Mouse (Mus musculus) MEL (cell line): ENCODE data around the gene Gprc5d. TPM values are rescaled to one million over a fixed set of nuclear protein-coding genes. Genes with fewer than 3 reads are reported as not detected.

Experiments used
- DNase-seq: peaks from one replicate; pipeline ENCODE4 v3.0.0; 2011; ENCODE audit warnings: low read depth, low spot score
- H3K27ac ChIP-seq: 2 replicates; pipeline ENCODE4 v1.5.1; 2012; ENCODE audit warnings: low read depth, mild to moderate bottlenecking, control low read depth, low read length, moderate library complexity; ENCODE audit not compliant: control insufficient read depth
- H3K27me3 ChIP-seq, 2 experiments: fragments of 150-350 bp in 1 of 2; sonication (generic) in 1 of 2; 2 replicates each; pipeline ENCODE4 v1.6.1; 2012; ENCODE audit warnings: low read length in 2 of 2, mild to moderate bottlenecking in 2 of 2, improper control_type of control experiment in 1 of 2, moderate library complexity in 1 of 2; ENCODE audit not compliant: insufficient read depth in 2 of 2, control insufficient read depth in 1 of 2
- H3K36me3 ChIP-seq, 2 experiments: 2 replicates each; pipeline ENCODE4 v1.6.1; 2012 to 2014; ENCODE audit warnings: low read length in 2 of 2, improper control_type of control experiment in 1 of 2, inconsistent platforms in 1 of 2, mild to moderate bottlenecking in 1 of 2; ENCODE audit not compliant: insufficient read depth in 2 of 2, control insufficient read depth in 1 of 2
- H3K4me1 ChIP-seq, 2 experiments: fragments of 150-350 bp in 1 of 2; sonication (generic) in 1 of 2; 2 replicates each; pipeline ENCODE4 v1.6.1; 2012; ENCODE audit warnings: low read length in 2 of 2, improper control_type of control experiment in 1 of 2, mild to moderate bottlenecking in 1 of 2; ENCODE audit not compliant: insufficient read depth in 2 of 2, control insufficient read depth in 1 of 2
- H3K4me3 ChIP-seq, 2 experiments: fragments of 150-350 bp in 1 of 2; sonication (generic) in 1 of 2; 2 replicates each; pipeline ENCODE4 v1.5.1; 2012; ENCODE audit warnings: low read depth in 2 of 2, low read length in 2 of 2, mild to moderate bottlenecking in 2 of 2, moderate library complexity in 2 of 2, control low read depth in 1 of 2, improper control_type of control experiment in 1 of 2; ENCODE audit not compliant: control insufficient read depth in 1 of 2, insufficient read depth in 1 of 2
- H3K79me2 ChIP-seq: 2 replicates; pipeline ENCODE4 v1.6.1; 2012; ENCODE audit warnings: mild to moderate bottlenecking, low read length, moderate library complexity; ENCODE audit not compliant: control insufficient read depth, poor library complexity, insufficient read depth
- H3K9ac ChIP-seq: 2 replicates; pipeline ENCODE4 v1.6.1; 2012; ENCODE audit warnings: low read depth, mild to moderate bottlenecking, control low read depth, low read length, moderate library complexity; ENCODE audit not compliant: control insufficient read depth, poor library complexity, severe bottlenecking
- H3K9me3 ChIP-seq: fragments of 150-350 bp; sonication (generic); replicated peaks from 2 replicates; pipeline ENCODE4 v1.6.1; 2012; ENCODE audit warnings: mild to moderate bottlenecking, low read length, improper control_type of control experiment, moderate library complexity; ENCODE audit not compliant: insufficient read depth
- BHLHE40 ChIP-seq: IDR thresholded peaks from 2 replicates; pipeline ENCODE4 v1.6.1; 2012; ENCODE audit warnings: low read depth, mild to moderate bottlenecking, inconsistent platforms, low read length, improper control_type of control experiment, borderline replicate concordance
- CHD1 ChIP-seq: IDR thresholded peaks from 2 replicates; pipeline ENCODE4 v1.6.1; 2012; ENCODE audit warnings: low read depth, mild to moderate bottlenecking, inconsistent platforms, low read length, improper control_type of control experiment
- CTCF ChIP-seq, 3 experiments: IDR thresholded peaks in 2 of 3; conservative IDR thresholded peaks in 1 of 3; 2 replicates each; pipeline ENCODE4 v1.5.1; 2011 to 2012; ENCODE audit warnings: low read length in 3 of 3, low read depth in 2 of 3, mild to moderate bottlenecking in 2 of 3, improper control_type of control experiment in 1 of 3, inconsistent platforms in 1 of 3, mixed read lengths in 1 of 3, moderate library complexity in 1 of 3; ENCODE audit not compliant: control insufficient read depth in 1 of 3, insufficient read depth in 1 of 3, poor library complexity in 1 of 3, severe bottlenecking in 1 of 3
- E2F4 ChIP-seq: IDR thresholded peaks from 2 replicates; pipeline ENCODE4 v1.6.1; 2011; ENCODE audit warnings: low read depth, low read length, improper control_type of control experiment, borderline replicate concordance
- ELF1 ChIP-seq: IDR thresholded peaks from 2 replicates; pipeline ENCODE4 v1.6.1; 2014; ENCODE audit warnings: low read depth, mild to moderate bottlenecking, inconsistent platforms, low read length, improper control_type of control experiment, moderate library complexity
- GABPA ChIP-seq: IDR thresholded peaks from 2 replicates; pipeline ENCODE4 v1.6.1; 2012; ENCODE audit warnings: low read depth, mild to moderate bottlenecking, inconsistent platforms, low read length, improper control_type of control experiment, moderate library complexity
- GATA1 ChIP-seq: IDR thresholded peaks from 2 replicates; pipeline ENCODE4 v1.6.1; 2011; ENCODE audit warnings: low read depth, low read length, improper control_type of control experiment
- HCFC1 ChIP-seq: IDR thresholded peaks from 2 replicates; pipeline ENCODE4 v1.6.1; 2012; ENCODE audit warnings: low read depth, mild to moderate bottlenecking, inconsistent platforms, low read length, improper control_type of control experiment, moderate library complexity
- JUND ChIP-seq: IDR thresholded peaks from 2 replicates; pipeline ENCODE4 v1.6.1; 2011; ENCODE audit warnings: low read depth, mild to moderate bottlenecking, improper control_type of control experiment, low read length
- MAFK ChIP-seq: IDR thresholded peaks from 2 replicates; pipeline ENCODE4 v1.6.1; 2011; ENCODE audit warnings: low read depth, mild to moderate bottlenecking, low read length, improper control_type of control experiment, borderline replicate concordance
- MAZ ChIP-seq: IDR thresholded peaks from 2 replicates; pipeline ENCODE4 v1.6.1; 2012; ENCODE audit warnings: low read depth, mild to moderate bottlenecking, inconsistent platforms, low read length, improper control_type of control experiment
- MEF2A ChIP-seq: IDR thresholded peaks from 2 replicates; pipeline ENCODE4 v1.6.1; 2014; ENCODE audit warnings: low read depth, mild to moderate bottlenecking, inconsistent platforms, low read length, improper control_type of control experiment; ENCODE audit not compliant: poor library complexity, insufficient replicate concordance, severe bottlenecking; ENCODE audit errors: extremely low read depth
- NELFE ChIP-seq: IDR thresholded peaks from 2 replicates; pipeline ENCODE4 v1.6.1; 2011; ENCODE audit warnings: low read depth, low read length, improper control_type of control experiment
- NRF1 ChIP-seq: IDR thresholded peaks from 2 replicates; pipeline ENCODE4 v1.6.1; 2014; ENCODE audit warnings: low read depth, mild to moderate bottlenecking, inconsistent platforms, low read length, improper control_type of control experiment, moderate library complexity; ENCODE audit not compliant: poor library complexity, insufficient read depth, severe bottlenecking
- POLR2AphosphoS2 ChIP-seq: IDR thresholded peaks from 2 replicates; pipeline ENCODE4 v1.6.1; 2011; ENCODE audit warnings: low read length, improper control_type of control experiment
- RCOR1 ChIP-seq: IDR thresholded peaks from 2 replicates; pipeline ENCODE4 v1.6.1; 2012; ENCODE audit warnings: low read depth, mild to moderate bottlenecking, inconsistent platforms, low read length, improper control_type of control experiment
- SIN3A ChIP-seq: IDR thresholded peaks from 2 replicates; pipeline ENCODE4 v1.6.1; 2012; ENCODE audit warnings: low read length, improper control_type of control experiment, inconsistent platforms
- TAL1 ChIP-seq: IDR thresholded peaks from 2 replicates; pipeline ENCODE4 v1.6.1; 2012; ENCODE audit warnings: mild to moderate bottlenecking, inconsistent platforms, low read length, moderate library complexity, mixed read lengths
- TBP ChIP-seq: IDR thresholded peaks from 2 replicates; pipeline ENCODE4 v1.8.0; 2011; ENCODE audit warnings: low read depth, low read length, improper control_type of control experiment
- TCF12 ChIP-seq: IDR thresholded peaks from 2 replicates; pipeline ENCODE4 v1.6.1; 2014; ENCODE audit warnings: low read depth, mild to moderate bottlenecking, inconsistent platforms, low read length, improper control_type of control experiment, moderate library complexity
- UBTF ChIP-seq: IDR thresholded peaks from 2 replicates; pipeline ENCODE4 v1.6.1; 2012; ENCODE audit warnings: low read depth, mild to moderate bottlenecking, inconsistent platforms, low read length, improper control_type of control experiment, moderate library complexity, borderline replicate concordance; ENCODE audit not compliant: insufficient read depth
- USF1 ChIP-seq: IDR thresholded peaks from 2 replicates; pipeline ENCODE4 v1.6.1; 2014; ENCODE audit warnings: low read depth, mild to moderate bottlenecking, inconsistent platforms, low read length, improper control_type of control experiment, moderate library complexity
- ZC3H11A ChIP-seq: IDR thresholded peaks from 2 replicates; pipeline ENCODE4 v1.6.1; 2012; ENCODE audit warnings: low read depth, mild to moderate bottlenecking, inconsistent platforms, low read length, improper control_type of control experiment
- ZKSCAN1 ChIP-seq: IDR thresholded peaks from 2 replicates; pipeline ENCODE4 v1.6.1; 2012; ENCODE audit warnings: low read depth, mild to moderate bottlenecking, inconsistent platforms, low read length, improper control_type of control experiment, moderate library complexity
- polyA plus RNA-seq, 2 experiments: library from polyadenylated mRNA; stranded (reverse) in 1 of 2; unstranded in 1 of 2; fragments of >175 nt in 1 of 2; fragments of >200 nt in 1 of 2; gene quantifications; 2 replicates each; pipeline versions ENCODE4 v1.2.1 to v1.2.4; 2012; ENCODE audit warnings: low replicate concordance in 2 of 2, low read depth in 1 of 2; ENCODE audit not compliant: insufficient read length in 2 of 2, insufficient read depth in 1 of 2, missing spikeins in 1 of 2
- total RNA-seq: library from RNA; depleted of rRNA; stranded (reverse); fragments of 300-350 nt; gene quantifications from 2 replicates; pipeline ENCODE4 v1.2.3, GENCODE M21; 2012

Gprc5d gene
- total and polyA plus RNA-seq, 3 experiments, result not detected

- H3K4me1 ChIP-seq, result no peaks in the 10 kb centered on the region
- H3K9ac ChIP-seq, result no peak overlapping the region
- no peak overlapping the region for H3K27ac ChIP-seq
- no peak overlapping the region for H3K4me3 ChIP-seq
- no peaks in the 10 kb centered on the region for H3K9me3 ChIP-seq
- no peaks in the 10 kb centered on the region for H3K79me2 ChIP-seq
- TF ChIP-seq CTCF (IDR thresholded peaks at IDR 0.05 in 2 of 3, conservative IDR thresholded peaks at IDR 0.05 in 1 of 3; ENCODE audit: control insufficient read depth in 1 of 3, insufficient read depth in 1 of 3, low read depth in 2 of 3, low read length in 3 of 3, poor library complexity in 1 of 3, severe bottlenecking in 1 of 3), result no peak
- TF ChIP-seq TBP, result no peak
- TF ChIP-seq RCOR1, result no peak
- no peak for TF ChIP-seq ZC3H11A
- no peak for TF ChIP-seq NRF1
- no peak for TF ChIP-seq MEF2A
- TF ChIP-seq HCFC1, result no peak
- no peak for TF ChIP-seq E2F4
- no peak for DNase-seq
- no peaks in the 10 kb centered on the region; a peak in 2 of 4 replicates for H3K27me3 ChIP-seq
- H3K36me3 ChIP-seq, result no peaks in the 10 kb centered on the region; a peak in 1 of 4 replicates
Measured at GRCm38 (mm10) chr6:135069856-135070255, 48.2 kb downstream of the Gprc5d start.

GRCm38 (mm10) chr6:135068221-135068620, 49.9 kb downstream of the Gprc5d start:
- no peak for DNase-seq
- Histone ChIP-seq H3K4me3 (no peak overlapping the region), H3K79me2 (no peaks in the 10 kb centered on the region), H3K9ac (no peak overlapping the region), H3K36me3 (no peaks in the 10 kb centered on the region; a peak in 1 of 4 replicates), H3K27me3 (no peaks in the 10 kb centered on the region; a peak in 2 of 4 replicates), H3K27ac (no peak overlapping the region), H3K9me3 (no peaks in the 10 kb centered on the region), H3K4me1 (no peaks in the 10 kb centered on the region)
- no peak for TF ChIP-seq ZKSCAN1
- TF ChIP-seq GABPA, result no peak
- TF ChIP-seq POLR2AphosphoS2, result no peak
- no peak for TF ChIP-seq JUND
- no peak for TF ChIP-seq MAFK
- no peak for TF ChIP-seq TAL1
- TF ChIP-seq NELFE, result no peak
- no peak for TF ChIP-seq BHLHE40
- TF ChIP-seq UBTF, result no peak
- TF ChIP-seq HCFC1, result no peak
- no peak for TF ChIP-seq SIN3A
- no peak for TF ChIP-seq USF1
- TF ChIP-seq MAZ, result no peak
- no peak for TF ChIP-seq NRF1
- no peak for TF ChIP-seq MEF2A
- TF ChIP-seq ELF1, result no peak
- no peak for TF ChIP-seq RCOR1
- TF ChIP-seq GATA1, result no peak
- TF ChIP-seq CHD1, result no peak
- TF ChIP-seq TCF12, result no peak
